Mouse (Mus musculus) cortical plate, adult 2 months (tissue): ENCODE measurements around the gene Kdelr1.

Source experiments
- CTCF ChIP-seq: fragments of 200-500 bp; IDR thresholded peaks from 2 replicates; pipeline ENCODE4 v1.5.1; 2011; ENCODE audit warnings: mild to moderate bottlenecking, control low read depth, low read length; ENCODE audit not compliant: insufficient read depth; ENCODE audit errors: extremely low read depth
- POLR2A ChIP-seq: fragments of 200-500 bp; IDR thresholded peaks from 2 replicates; pipeline ENCODE4 v1.6.1; 2011; ENCODE audit warnings: mild to moderate bottlenecking, low read length, control low read depth; ENCODE audit not compliant: insufficient read depth; ENCODE audit errors: extremely low read depth

GRCm38 (mm10) chr7:45914067-45914466, 41.5 kb downstream of the Kdelr1 start:
- no peak for TF ChIP-seq POLR2A
- no peak for TF ChIP-seq CTCF
